Mouse (Mus musculus) urinary bladder, postnatal 4 days (tissue): ENCODE measurements at regions not wholly inside any gene's neighbourhood (a gene's known extent, or its start where the extent isn't known, plus 50 kb on each side); places are given as distances from the start of the nearest gene placed in this dataset.

Source experiments
- DNase-seq, 2 experiments: peaks; one replicate each; pipeline ENCODE4 v3.0.0; 2021 to 2022; ENCODE audit warnings: low spot score in 2 of 2

- DNase-seq: no peak
These were observed 275.8 kb downstream of the Gm19410 start for GRCm38 (mm10) chr8:36041222-36041864.

GRCm38 (mm10) chr8:36042594-36042993 lies 277.0 kb downstream of the Gm19410 start:
- no peak for DNase-seq
